Mouse (Mus musculus): ENCODE results near the gene Ank2. TPM values are rescaled to one million over a fixed set of nuclear protein-coding genes. Genes with fewer than 3 reads are reported as not detected.

The Ank2 gene
- polyA plus RNA-seq, 1 experiment from 2014 or later: 4.9 TPM

- H3K9me3 ChIP-seq (replicated peaks): no peaks in the 10 kb centered on the region
- no peak overlapping the region for H3K4me2 ChIP-seq
- H3K9ac ChIP-seq: no peak overlapping the region
- H3K27me3 ChIP-seq: no peaks in the 10 kb centered on the region
- no peak overlapping the region for H3K4me3 ChIP-seq (replicated peaks)
- no peaks in the 10 kb centered on the region for H3K4me1 ChIP-seq (replicated peaks)
- H3K36me3 ChIP-seq: no peaks in the 10 kb centered on the region
- H3K27ac ChIP-seq: no peak overlapping the region
- 58% methylated on average over 3 of the region's 3 CpGs for WGBS (ENCODE audit: insufficient replicate concordance)
- ATAC-seq (ENCODE audit: low read depth): no peak
- DNase-seq: no peak
Observed at GRCm38 (mm10) chr3:126986687-126987086, 512.5 kb downstream of the Ank2 start.

GRCm38 (mm10) chr3:126982814-126983213 is 516.3 kb downstream of the Ank2 start:
- DNase-seq: no peak
- H3K36me3 ChIP-seq: no peaks in the 10 kb centered on the region
- H3K4me3 ChIP-seq (replicated peaks): no peak overlapping the region
- H3K27me3 ChIP-seq: no peaks in the 10 kb centered on the region
- ATAC-seq (ENCODE audit: low read depth): no peak
- H3K4me2 ChIP-seq: no peak overlapping the region
- H3K9ac ChIP-seq: no peak overlapping the region
- no peaks in the 10 kb centered on the region for H3K9me3 ChIP-seq (replicated peaks)
- H3K27ac ChIP-seq: no peak overlapping the region
- WGBS (ENCODE audit: insufficient replicate concordance): 59% methylated on average over 5 of the region's 5 CpGs
- no peaks in the 10 kb centered on the region for H3K4me1 ChIP-seq (replicated peaks)

- WGBS (ENCODE audit: insufficient replicate concordance): 76% methylated on average over 3 of the region's 3 CpGs
- no peak overlapping the region for H3K9ac ChIP-seq
- no peak for DNase-seq
- no peaks in the 10 kb centered on the region for H3K27me3 ChIP-seq
- no peaks in the 10 kb centered on the region for H3K36me3 ChIP-seq
- H3K9me3 ChIP-seq (replicated peaks): no peaks in the 10 kb centered on the region
- H3K27ac ChIP-seq: no peak overlapping the region
- H3K4me2 ChIP-seq: no peak overlapping the region
- H3K4me1 ChIP-seq (replicated peaks): no peaks in the 10 kb centered on the region
- H3K4me3 ChIP-seq (replicated peaks): no peak overlapping the region
- no peak for ATAC-seq (ENCODE audit: low read depth)
Observed at GRCm38 (mm10) chr3:126981163-126981562, 518.0 kb downstream of the Ank2 start.

DNA sequence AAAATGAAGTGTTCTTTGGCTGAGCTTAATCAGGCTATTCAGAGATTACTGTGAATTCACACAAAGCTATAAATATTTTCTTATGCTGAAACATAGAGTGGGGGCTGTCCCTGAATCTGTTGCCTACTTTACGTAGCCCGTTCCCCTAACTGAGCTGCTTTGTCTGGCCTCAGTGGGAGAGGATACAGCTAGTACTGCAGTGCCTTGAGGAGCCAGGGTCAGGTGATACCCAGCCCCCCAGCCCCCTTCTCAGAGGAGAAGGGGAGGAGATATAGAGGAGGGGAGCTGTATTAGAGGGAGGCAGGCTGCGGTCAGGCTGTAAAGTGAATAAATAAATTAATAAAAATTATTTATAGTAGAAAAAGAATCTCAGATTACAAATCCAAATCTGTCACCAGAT is 519.5 kb downstream of the Ank2 start:
- 75% methylated on average over 3 of the region's 3 CpGs for WGBS (ENCODE audit: insufficient replicate concordance)
- Histone ChIP-seq H3K27me3 (no peaks in the 10 kb centered on the region), H3K4me3 (replicated peaks) (no peak overlapping the region), H3K9me3 (replicated peaks) (no peaks in the 10 kb centered on the region), H3K36me3 (no peaks in the 10 kb centered on the region), H3K4me2 (no peak overlapping the region), H3K9ac (no peak overlapping the region), H3K4me1 (replicated peaks) (no peaks in the 10 kb centered on the region), H3K27ac (no peak overlapping the region)
- ATAC-seq (ENCODE audit: low read depth): no peak
- DNase-seq: no peak

DNA sequence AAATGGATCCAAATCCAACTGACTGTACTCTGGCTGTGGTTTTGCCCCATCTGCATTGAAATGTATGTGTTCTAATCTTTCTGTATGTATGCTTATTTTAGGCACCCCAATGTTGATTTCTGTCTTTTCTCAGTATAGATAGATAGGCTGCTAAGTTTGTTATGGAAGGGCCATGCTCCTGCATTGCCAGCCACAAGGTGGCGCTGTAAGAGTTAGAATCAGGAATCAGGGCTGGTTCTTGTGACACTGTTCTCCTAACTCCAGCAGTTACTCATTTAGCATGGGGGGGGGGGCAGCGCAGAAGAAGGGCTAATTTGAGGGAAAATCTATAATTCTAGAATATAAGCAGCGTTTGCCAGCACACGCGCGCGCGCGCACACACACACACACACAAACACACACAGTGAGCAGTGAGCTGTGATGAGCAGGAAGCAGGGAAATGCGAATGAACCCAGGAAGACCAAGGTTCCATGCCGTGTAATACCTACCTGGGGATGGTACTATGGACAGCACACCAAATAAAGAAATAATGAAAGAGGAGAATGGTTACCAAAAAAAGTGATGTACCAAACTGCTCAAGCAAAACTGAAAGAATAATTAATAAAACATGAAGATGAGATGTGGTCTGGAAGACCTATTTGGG is 520.3 kb downstream of the Ank2 start:
- DNase-seq: no peak

DNA sequence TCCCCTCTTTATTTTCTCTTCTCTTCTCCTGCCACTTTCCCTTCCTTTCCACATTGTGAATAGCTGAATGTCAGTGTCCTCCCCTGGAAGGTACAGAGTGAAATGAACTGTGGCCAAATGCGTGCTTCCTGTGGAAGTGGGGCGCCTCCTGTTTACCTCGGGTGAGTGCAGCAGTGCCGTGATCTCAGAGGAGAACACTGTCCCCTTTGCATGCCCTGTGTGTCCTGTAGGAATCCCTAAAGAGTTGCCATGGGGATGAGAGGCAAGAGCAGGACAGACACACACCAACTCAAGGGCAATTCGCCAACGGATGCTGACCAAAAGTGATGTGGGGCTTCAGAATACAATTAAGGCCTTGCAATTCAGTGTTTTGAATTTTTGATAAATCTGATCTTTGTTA is 521.8 kb downstream of the Ank2 start:
- no peak overlapping the region for H3K9ac ChIP-seq
- WGBS (ENCODE audit: insufficient replicate concordance): 60% methylated on average over 6 of the region's 6 CpGs
- no peaks in the 10 kb centered on the region for H3K4me1 ChIP-seq (replicated peaks)
- H3K4me2 ChIP-seq: no peak overlapping the region
- H3K36me3 ChIP-seq: no peaks in the 10 kb centered on the region
- DNase-seq (no peak), ATAC-seq (ENCODE audit: low read depth) (no peak)
- H3K27me3 ChIP-seq: no peaks in the 10 kb centered on the region
- H3K9me3 ChIP-seq (replicated peaks): no peaks in the 10 kb centered on the region
- no peak overlapping the region for H3K4me3 ChIP-seq (replicated peaks)
- H3K27ac ChIP-seq: no peak overlapping the region

More for the DNA sequence above, 520.3 kb downstream of the Ank2 start:
- 57% methylated on average over 11 of the region's 11 CpGs for WGBS (ENCODE audit: insufficient replicate concordance)
- ATAC-seq (ENCODE audit: low read depth): no peak
- Histone ChIP-seq H3K4me1 (replicated peaks) (no peaks in the 10 kb centered on the region), H3K36me3 (no peaks in the 10 kb centered on the region), H3K4me2 (no peak overlapping the region), H3K27ac (no peak overlapping the region), H3K9me3 (replicated peaks) (no peaks in the 10 kb centered on the region), H3K9ac (no peak overlapping the region), H3K4me3 (replicated peaks) (no peak overlapping the region), H3K27me3 (no peaks in the 10 kb centered on the region)

- no peaks in the 10 kb centered on the region for H3K36me3 ChIP-seq
- no peaks in the 10 kb centered on the region for H3K4me1 ChIP-seq (replicated peaks)
- no peak for DNase-seq
- no peaks in the 10 kb centered on the region for H3K27me3 ChIP-seq
- H3K4me2 ChIP-seq: no peak overlapping the region
- H3K9me3 ChIP-seq (replicated peaks): no peaks in the 10 kb centered on the region
- no peak overlapping the region for H3K27ac ChIP-seq
- no peak overlapping the region for H3K4me3 ChIP-seq (replicated peaks)
- WGBS (ENCODE audit: insufficient replicate concordance): 73% methylated on average over 16 of the region's 16 CpGs
- ATAC-seq (ENCODE audit: low read depth): no peak
- H3K9ac ChIP-seq: no peak overlapping the region
Observed at GRCm38 (mm10) chr3:126976793-126977192, 522.4 kb downstream of the Ank2 start.

DNA sequence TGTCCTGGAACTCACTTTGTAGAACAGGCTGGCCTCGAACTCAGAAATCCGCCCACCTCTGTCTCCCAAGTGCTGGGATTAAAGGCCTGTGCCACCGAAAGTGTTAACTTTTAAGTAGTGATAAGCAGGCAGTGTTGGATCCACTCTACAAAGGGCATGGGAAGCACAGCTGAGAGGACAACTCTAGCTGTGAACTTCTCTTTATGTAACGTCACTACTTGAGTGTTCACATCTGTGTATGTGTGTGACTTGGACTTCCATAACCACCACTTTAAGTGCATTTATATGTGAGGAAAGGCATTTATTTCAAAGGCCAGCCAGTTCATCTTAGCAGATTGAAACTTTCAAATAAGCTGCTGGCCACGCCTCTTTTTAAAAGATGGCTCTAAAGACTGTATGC is 523.7 kb downstream of the Ank2 start:
- H3K27me3 ChIP-seq: no peaks in the 10 kb centered on the region
- no peak for ATAC-seq (ENCODE audit: low read depth)
- whole genome bisulfite sequencing (ENCODE audit: insufficient replicate concordance): 65% methylated on average over 5 of the region's 5 CpGs

GRCm38 (mm10) chr3:126973551-126973950 is 525.6 kb downstream of the Ank2 start:
- H3K9me3 ChIP-seq (replicated peaks): no peaks in the 10 kb centered on the region
- 53% methylated on average over 2 of the region's 2 CpGs for WGBS (ENCODE audit: insufficient replicate concordance)
- H3K4me1 ChIP-seq (replicated peaks): no peaks in the 10 kb centered on the region
- H3K9ac ChIP-seq: no peak overlapping the region
- H3K4me3 ChIP-seq (replicated peaks): no peak overlapping the region
- DNase-seq (no peak), ATAC-seq (ENCODE audit: low read depth) (no peak)
- H3K36me3 ChIP-seq: no peaks in the 10 kb centered on the region
- no peak overlapping the region for H3K4me2 ChIP-seq
- H3K27me3 ChIP-seq: no peaks in the 10 kb centered on the region
- H3K27ac ChIP-seq: no peak overlapping the region

More for the DNA sequence above, 523.7 kb downstream of the Ank2 start:
- no peaks in the 10 kb centered on the region for H3K4me1 ChIP-seq (replicated peaks)
- no peak for DNase-seq
- no peak overlapping the region for H3K9ac ChIP-seq
- H3K9me3 ChIP-seq (replicated peaks): no peaks in the 10 kb centered on the region
- H3K4me3 ChIP-seq (replicated peaks): no peak overlapping the region
- H3K36me3 ChIP-seq: no peaks in the 10 kb centered on the region
- no peak overlapping the region for H3K27ac ChIP-seq
- no peak overlapping the region for H3K4me2 ChIP-seq

DNA sequence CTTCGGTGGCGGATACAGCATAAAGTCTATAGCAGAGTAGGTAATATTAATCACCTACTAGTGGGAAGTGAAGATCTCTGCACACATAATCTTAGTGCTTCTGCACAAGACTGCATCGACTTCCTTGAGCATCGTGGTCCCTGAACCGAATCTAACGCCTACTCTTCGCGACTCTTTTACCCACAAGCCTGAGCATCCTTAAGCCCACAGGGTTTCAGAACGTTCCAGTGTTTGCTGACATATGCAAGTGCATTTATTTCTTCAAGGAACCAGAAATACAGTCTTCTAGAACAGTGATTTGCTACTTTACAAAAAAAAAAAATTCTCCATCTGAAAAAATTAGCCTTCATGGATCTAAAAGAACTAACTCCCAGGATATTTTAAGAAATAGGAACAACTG is 527.6 kb downstream of the Ank2 start:
- no peaks in the 10 kb centered on the region for H3K27me3 ChIP-seq
- H3K4me1 ChIP-seq (replicated peaks): no peaks in the 10 kb centered on the region
- no peak overlapping the region for H3K4me2 ChIP-seq
- H3K4me3 ChIP-seq (replicated peaks): no peak overlapping the region
- no peak for DNase-seq
- no peak overlapping the region for H3K27ac ChIP-seq
- WGBS (ENCODE audit: insufficient replicate concordance): 75% methylated on average over 9 of the region's 9 CpGs
- no peak for ATAC-seq (ENCODE audit: low read depth)
- no peaks in the 10 kb centered on the region for H3K36me3 ChIP-seq
- no peaks in the 10 kb centered on the region for H3K9me3 ChIP-seq (replicated peaks)
- no peak overlapping the region for H3K9ac ChIP-seq

DNA sequence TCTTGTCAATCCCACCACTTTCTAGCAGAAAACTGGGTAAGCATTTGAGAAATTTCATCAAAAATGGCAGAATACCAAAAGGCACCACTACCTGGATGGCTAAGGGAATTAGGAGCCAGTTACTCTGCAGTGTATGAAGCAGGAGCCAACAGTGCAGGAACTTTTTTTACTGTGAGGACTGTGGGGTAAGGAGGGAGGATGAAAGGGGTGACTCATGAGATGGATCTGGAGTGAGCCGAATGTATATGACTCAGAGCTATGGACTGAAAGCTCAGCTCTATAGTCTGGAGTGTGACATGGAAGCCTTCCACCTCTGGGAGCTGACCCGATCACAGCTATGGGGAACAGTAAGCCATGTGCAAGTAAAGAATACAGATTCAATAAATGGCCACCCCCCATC is 530.4 kb downstream of the Ank2 start:
- H3K36me3 ChIP-seq: no peaks in the 10 kb centered on the region
- ATAC-seq (ENCODE audit: low read depth) (no peak), DNase-seq (no peak)
- no peaks in the 10 kb centered on the region for H3K27me3 ChIP-seq
- H3K9ac ChIP-seq: no peak overlapping the region
- no peak overlapping the region for H3K27ac ChIP-seq
- WGBS (ENCODE audit: insufficient replicate concordance): 64% methylated on average over 2 of the region's 2 CpGs
- H3K4me3 ChIP-seq (replicated peaks): no peak overlapping the region
- H3K4me1 ChIP-seq (replicated peaks): no peaks in the 10 kb centered on the region
- H3K9me3 ChIP-seq (replicated peaks): no peaks in the 10 kb centered on the region
- no peak overlapping the region for H3K4me2 ChIP-seq

DNA sequence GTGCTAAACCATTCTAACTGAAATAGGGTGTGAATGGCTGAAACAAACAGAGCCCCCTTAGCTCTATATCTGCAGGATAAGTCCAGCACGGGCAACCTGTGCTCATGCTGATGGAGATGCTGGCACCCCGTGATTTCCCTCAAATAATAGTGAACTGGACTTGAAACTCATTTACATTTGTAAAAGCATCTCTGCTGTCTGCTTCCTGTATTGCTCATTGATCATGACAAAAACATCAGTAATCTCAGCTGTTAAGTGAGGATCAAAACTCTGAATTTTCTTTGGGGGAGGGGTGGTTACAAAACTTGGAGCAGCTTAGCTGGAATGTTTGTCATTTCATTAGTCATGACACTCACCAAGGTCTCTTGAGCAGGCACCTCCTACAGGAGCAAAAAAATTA is 533.4 kb downstream of the Ank2 start:
- no peak for ATAC-seq (ENCODE audit: low read depth)

More for the DNA sequence above, 533.4 kb downstream of the Ank2 start:
- WGBS (ENCODE audit: insufficient replicate concordance): 64% methylated on average over 2 of the region's 2 CpGs
- no peaks in the 10 kb centered on the region for H3K4me1 ChIP-seq (replicated peaks)
- no peaks in the 10 kb centered on the region for H3K9me3 ChIP-seq (replicated peaks)
- H3K9ac ChIP-seq: no peak overlapping the region
- H3K4me2 ChIP-seq: no peak overlapping the region
- H3K27me3 ChIP-seq: no peaks in the 10 kb centered on the region
- 0 out of 2 replicates have a peak, but pooled peaks cover 4% of the 10 kb centered on the region for H3K36me3 ChIP-seq
- H3K4me3 ChIP-seq (replicated peaks): no peak overlapping the region
- no peak overlapping the region for H3K27ac ChIP-seq
- DNase-seq: no peak

Measured in liver, embryonic 13.5 days (tissue).